Mouse (Mus musculus): ENCODE data around the gene Gm49661. TPM values are rescaled to one million over a fixed set of nuclear protein-coding genes. Genes with fewer than 3 reads are reported as not detected.
A peak's percentile ranks its signal among the peaks of the same experiment; 100 is the strongest.

Gm49661 gene
- polyA plus RNA-seq, 1 experiment from 2014 or later: not detected

DNA sequence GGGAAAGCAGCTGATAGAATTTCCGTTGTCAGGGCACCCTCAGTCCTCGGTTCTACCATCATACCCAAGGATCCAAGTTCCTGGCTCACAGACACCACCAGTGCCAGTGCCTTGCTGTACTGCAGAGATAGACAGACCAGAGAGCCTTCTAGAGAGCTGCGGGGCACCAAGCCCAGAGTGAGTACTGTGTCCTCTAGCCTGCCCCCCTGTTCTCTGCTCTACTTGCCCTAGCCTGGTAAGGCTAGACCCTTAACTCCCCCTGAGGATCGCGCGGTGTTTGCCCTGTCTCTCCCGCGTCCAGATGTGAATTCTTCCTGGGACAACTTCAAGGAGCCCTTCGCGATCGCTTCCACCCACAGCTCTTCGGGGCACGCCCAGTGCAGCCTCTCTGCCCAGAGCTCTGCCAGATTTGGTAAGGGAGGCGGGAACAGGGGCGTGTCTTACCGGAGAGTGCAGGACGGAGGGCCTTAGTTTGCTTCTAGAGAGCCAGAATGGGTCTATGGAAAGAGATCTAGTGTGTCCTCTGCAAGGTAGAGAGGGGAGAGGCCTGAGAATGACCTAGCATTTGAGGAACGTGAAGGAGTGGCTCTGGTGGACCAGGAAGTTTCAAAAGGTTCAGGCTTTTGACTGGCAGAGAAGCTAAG, 16.5 kb downstream of the Gm49661 start:
- Histone ChIP-seq H3K27ac (replicated peaks) (no peak overlapping the region), H3K4me2 (replicated peaks; ENCODE audit: low read depth) (peak overlapping the region; percentile 34), H3K4me3 (ENCODE audit: low read depth, low read length) (no peak overlapping the region), H3K9ac (ENCODE audit: low read length) (0 out of 2 replicates have a peak overlapping the region, but pooled peaks have one; percentile 13), H3K36me3 (ENCODE audit: control insufficient read depth, insufficient read depth, low read length) (peaks cover under 1% of the 10 kb centered on the region; the same call in 1 of the 2 replicates), H3K9me3 (ENCODE audit: control insufficient read depth, low read length) (no peaks in the 10 kb centered on the region), H3K27me3 (ENCODE audit: control insufficient read depth, insufficient read depth, low read length) (no peaks in the 10 kb centered on the region), H3K4me1 (replicated peaks; ENCODE audit: control insufficient read depth, insufficient read depth) (peaks cover 3% of the 10 kb centered on the region; the same call in 1 of the 2 replicates)
- ATAC-seq (ENCODE audit: low FRiP score, low TSS enrichment) (peak; percentile 62), DNase-seq (ENCODE audit: low spot score) (peak; percentile 74)
- WGBS: 6% methylated on average over 18 of the region's 18 CpGs
- no peak for TF ChIP-seq CTCF (IDR thresholded peaks at IDR 0.05; ENCODE audit: low read depth)
- TF ChIP-seq EP300 (optimal IDR thresholded peaks at IDR 0.05): no peak

DNA sequence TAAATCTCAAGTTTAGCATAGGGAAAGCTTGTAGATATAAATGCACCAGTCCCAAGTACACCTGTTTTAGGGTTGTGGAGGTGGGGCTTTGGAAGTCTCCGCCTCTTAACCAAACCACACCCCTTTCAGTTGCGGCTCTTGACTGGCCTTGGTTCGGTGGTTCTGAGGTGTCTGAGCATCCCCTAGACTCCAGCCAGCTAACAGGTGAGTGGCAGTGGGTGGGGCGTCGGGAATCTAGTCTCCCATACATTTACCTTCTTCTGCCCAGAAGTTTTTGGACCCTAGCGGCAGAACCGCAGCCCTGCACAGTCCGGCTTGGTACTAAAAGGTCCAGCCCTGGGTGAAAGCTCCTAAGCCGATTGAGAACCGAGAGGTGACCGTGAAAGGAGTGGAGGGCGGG, 19.5 kb downstream of the Gm49661 start:
- Histone ChIP-seq H3K9ac (ENCODE audit: low read length) (no peak overlapping the region), H3K9me3 (ENCODE audit: control insufficient read depth, low read length) (no peaks in the 10 kb centered on the region), H3K4me2 (replicated peaks; ENCODE audit: low read depth) (no peak overlapping the region), H3K27me3 (ENCODE audit: control insufficient read depth, insufficient read depth, low read length) (peaks cover 11% of the 10 kb centered on the region; the same call in 1 of the 2 replicates), H3K4me1 (replicated peaks; ENCODE audit: control insufficient read depth, insufficient read depth) (peaks cover 3% of the 10 kb centered on the region; the same call in 1 of the 2 replicates), H3K36me3 (ENCODE audit: control insufficient read depth, insufficient read depth, low read length) (no peaks in the 10 kb centered on the region), H3K27ac (replicated peaks) (no peak overlapping the region), H3K4me3 (ENCODE audit: low read depth, low read length) (no peak overlapping the region)
- TF ChIP-seq EP300 (optimal IDR thresholded peaks at IDR 0.05): no peak
- no peak for TF ChIP-seq CTCF (IDR thresholded peaks at IDR 0.05; ENCODE audit: low read depth)
- ATAC-seq (ENCODE audit: low FRiP score, low TSS enrichment): no peak; the same call in 1 of the 2 replicates
- no peak for DNase-seq (ENCODE audit: low spot score)
- 20% methylated on average over 12 of the region's 12 CpGs for WGBS

DNA sequence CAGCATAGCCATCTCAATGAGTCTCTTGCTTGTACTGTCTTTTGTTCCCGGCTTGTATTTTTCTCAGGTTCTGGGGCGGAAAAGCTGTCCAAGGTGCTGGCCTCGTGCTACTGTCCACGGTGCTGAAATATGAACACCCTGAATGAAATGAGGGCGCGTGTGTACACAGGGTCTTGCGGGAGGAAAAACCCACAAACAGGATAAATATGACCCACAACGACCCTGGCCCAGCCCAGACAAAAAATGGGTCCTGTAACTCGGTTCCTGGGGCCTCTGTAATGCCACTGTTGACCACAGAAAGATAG, 22.0 kb downstream of the Gm49661 start:
- DNase-seq (ENCODE audit: low spot score): peak; percentile 63
- Histone ChIP-seq H3K4me1 (replicated peaks; ENCODE audit: control insufficient read depth, insufficient read depth) (no peaks in the 10 kb centered on the region), H3K4me2 (replicated peaks; ENCODE audit: low read depth) (no peak overlapping the region), H3K9me3 (ENCODE audit: control insufficient read depth, low read length) (no peaks in the 10 kb centered on the region), H3K36me3 (ENCODE audit: control insufficient read depth, insufficient read depth, low read length) (no peaks in the 10 kb centered on the region), H3K27ac (replicated peaks) (no peak overlapping the region), H3K27me3 (ENCODE audit: control insufficient read depth, insufficient read depth, low read length) (peaks cover 15% of the 10 kb centered on the region; the same call in 1 of the 2 replicates), H3K4me3 (ENCODE audit: low read depth, low read length) (no peak overlapping the region), H3K9ac (ENCODE audit: low read length) (no peak overlapping the region)
- 12% methylated on average over 9 of the region's 9 CpGs for WGBS
- TF ChIP-seq EP300 (optimal IDR thresholded peaks at IDR 0.05): no peak
- TF ChIP-seq CTCF (IDR thresholded peaks at IDR 0.05; ENCODE audit: low read depth): no peak
- peak; percentile 39; the same call in 1 of the 2 replicates for ATAC-seq (ENCODE audit: low FRiP score, low TSS enrichment)

DNA sequence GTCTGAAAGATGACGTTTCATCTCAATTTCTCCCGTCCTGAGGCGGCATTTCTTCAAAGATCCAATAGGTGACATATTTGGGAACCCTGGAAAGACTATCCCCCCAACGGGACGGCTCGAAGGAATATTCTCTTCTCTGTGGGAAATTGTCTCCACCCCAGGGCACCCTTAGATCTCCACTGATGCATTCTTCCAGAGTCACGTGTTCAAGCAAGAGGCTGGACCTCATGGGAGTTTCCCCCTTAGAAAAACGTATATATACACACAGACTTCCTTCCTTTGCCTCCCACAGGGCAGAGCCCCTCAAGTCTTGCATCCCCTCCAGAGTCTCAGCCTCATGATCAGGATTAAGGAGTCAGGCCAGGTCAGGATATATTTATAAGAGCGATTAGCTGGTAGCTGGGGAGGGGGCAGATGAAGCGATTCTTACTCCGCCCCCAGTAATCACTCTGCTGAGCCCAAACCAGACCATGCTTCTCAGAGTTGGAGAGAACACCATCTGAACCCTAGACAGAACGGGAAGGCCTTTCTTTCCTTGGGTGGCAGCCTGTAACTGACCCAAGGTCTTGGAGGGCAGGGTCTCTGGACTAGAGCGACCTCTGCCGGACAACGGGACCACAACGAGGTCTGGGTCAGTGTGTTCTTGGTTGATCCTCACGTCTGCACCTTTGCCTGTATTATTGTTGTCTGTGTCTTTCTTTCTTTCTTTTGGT, 22.5 kb downstream of the Gm49661 start, which contains the start of gene Rtbdn:
Gene Rtbdn, plus strand, starts transcription at position 464 of the 713 bp plus-strand sequence.
- DNase-seq (ENCODE audit: low spot score): no peak
- H3K9me3 ChIP-seq (ENCODE audit: control insufficient read depth, low read length): no peaks in the 10 kb centered on the region
- 0 out of 2 replicates have a peak, but pooled peaks have one; percentile 6 for ATAC-seq (ENCODE audit: low FRiP score, low TSS enrichment)
- no peaks in the 10 kb centered on the region for H3K4me1 ChIP-seq (replicated peaks; ENCODE audit: control insufficient read depth, insufficient read depth)
- H3K9ac ChIP-seq (ENCODE audit: low read length): no peak within 1 kb of the TSS
- no peaks in the 10 kb centered on the region for H3K36me3 ChIP-seq (ENCODE audit: control insufficient read depth, insufficient read depth, low read length)
- H3K4me2 ChIP-seq (replicated peaks; ENCODE audit: low read depth): peak within 1 kb of the TSS; percentile 56
- no peak within 1 kb of the TSS for H3K27ac ChIP-seq (replicated peaks)
- peak within 1 kb of the TSS; percentile 37 for H3K4me3 ChIP-seq (ENCODE audit: low read depth, low read length)
- H3K27me3 ChIP-seq (ENCODE audit: control insufficient read depth, insufficient read depth, low read length): peaks cover 15% of the 10 kb centered on the region; the same call in 1 of the 2 replicates
- WGBS: 10% methylated on average over 17 of the region's 17 CpGs
- TF ChIP-seq EP300 (optimal IDR thresholded peaks at IDR 0.05) (no peak), CTCF (IDR thresholded peaks at IDR 0.05; ENCODE audit: low read depth) (peak; percentile 51)

DNA sequence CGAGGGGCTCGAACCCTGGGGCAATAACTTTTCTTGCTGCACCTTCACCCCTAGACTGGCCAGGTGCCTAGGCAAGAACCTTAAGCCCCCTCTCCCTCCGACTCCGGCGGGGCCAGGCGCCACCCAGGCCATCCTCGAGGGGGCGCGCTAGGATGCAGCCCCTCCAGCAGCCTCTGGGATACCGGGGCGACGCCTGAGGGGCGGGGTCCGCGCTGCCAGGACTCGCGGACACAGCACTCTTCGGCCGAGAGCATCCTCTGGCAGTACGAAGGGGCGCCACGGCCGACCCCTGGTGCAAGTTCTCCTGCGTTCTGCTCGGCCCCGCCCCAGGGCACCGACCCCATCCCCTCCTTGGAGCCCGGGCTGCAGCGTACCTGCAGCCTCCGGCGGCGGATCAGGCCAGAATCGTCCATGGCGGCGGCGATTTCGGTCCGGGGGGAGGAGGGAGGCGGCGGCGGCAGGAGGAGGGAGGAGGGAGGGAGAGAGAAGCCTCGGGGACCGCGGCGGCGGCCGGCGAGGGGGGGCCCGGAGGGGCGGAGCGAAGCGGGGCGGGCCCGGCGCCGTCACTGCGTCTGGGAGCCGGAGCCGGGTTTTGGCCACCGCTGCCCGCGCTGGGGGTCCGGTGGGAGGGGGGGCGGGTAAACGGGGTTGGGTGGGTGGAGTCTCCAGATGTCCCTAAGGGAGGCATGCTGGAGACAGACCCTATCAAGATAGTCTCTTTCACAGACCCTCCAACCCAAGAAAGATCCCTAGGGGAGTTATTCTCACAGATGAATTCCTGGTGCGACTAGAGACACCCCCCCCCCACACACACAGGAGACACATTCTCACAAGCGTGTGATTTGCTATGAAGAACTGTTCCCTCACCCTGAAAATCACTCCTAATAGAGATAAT, 23.4 kb downstream of the Gm49661 start:
- no peak for DNase-seq (ENCODE audit: low spot score)
- peak overlapping the region; percentile 56 for H3K4me2 ChIP-seq (replicated peaks; ENCODE audit: low read depth)
- H3K36me3 ChIP-seq (ENCODE audit: control insufficient read depth, insufficient read depth, low read length): no peaks in the 10 kb centered on the region
- no peak overlapping the region for H3K9ac ChIP-seq (ENCODE audit: low read length)
- H3K4me1 ChIP-seq (replicated peaks; ENCODE audit: control insufficient read depth, insufficient read depth): no peaks in the 10 kb centered on the region
- WGBS: under 1% methylated on average over 26 of the region's 67 CpGs
- ATAC-seq (ENCODE audit: low FRiP score, low TSS enrichment): peak; percentile 35
- no peak for TF ChIP-seq EP300 (optimal IDR thresholded peaks at IDR 0.05)
- TF ChIP-seq CTCF (IDR thresholded peaks at IDR 0.05; ENCODE audit: low read depth): peak; percentile 25; the same call in 1 of the 2 replicates
- peaks cover 15% of the 10 kb centered on the region; the same call in 1 of the 2 replicates for H3K27me3 ChIP-seq (ENCODE audit: control insufficient read depth, insufficient read depth, low read length)
- H3K27ac ChIP-seq (replicated peaks): no peak overlapping the region
- no peaks in the 10 kb centered on the region for H3K9me3 ChIP-seq (ENCODE audit: control insufficient read depth, low read length)
- peak overlapping the region; percentile 37 for H3K4me3 ChIP-seq (ENCODE audit: low read depth, low read length)
